Mouse (Mus musculus) urinary bladder, postnatal 0 days (tissue): ENCODE results near the gene Gm5796. TPM values are rescaled to one million over a fixed set of nuclear protein-coding genes. Genes with fewer than 3 reads are reported as not detected.

Source experiments
- polyA plus RNA-seq: library from polyadenylated mRNA; unstranded; fragments of >200 nt; fragmentation: Nextera tagmentation; extraction: Ambion mirVana; gene quantifications from 2 replicates; pipeline ENCODE4 v1.2.1, GENCODE M21; 2015

The Gm5796 gene
- polyA plus RNA-seq = 0.13 and 0.40 TPM in 2 replicates

DNA sequence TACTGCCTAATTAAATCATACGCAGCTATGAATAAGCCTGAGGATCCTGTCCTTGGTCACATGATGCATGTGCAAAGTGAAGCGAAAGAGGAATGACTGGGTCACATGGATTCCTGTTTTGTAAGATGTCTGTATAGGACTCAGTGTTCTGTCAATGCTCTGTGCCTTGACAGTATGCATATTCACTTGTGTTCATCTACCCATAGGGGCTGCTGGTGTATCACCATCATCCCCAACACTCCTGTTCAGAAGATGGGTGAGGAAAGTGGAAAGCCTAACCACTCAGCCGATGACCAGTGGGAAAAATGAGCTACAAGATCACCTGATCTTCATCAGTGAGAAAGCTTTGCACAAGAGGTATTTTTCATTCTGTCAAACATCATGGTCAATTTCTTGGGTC lies at the start of gene Gm5796:
Gene Gm5796 (plus strand): TSS at position 301 of the 400 bp plus-strand sequence.

DNA sequence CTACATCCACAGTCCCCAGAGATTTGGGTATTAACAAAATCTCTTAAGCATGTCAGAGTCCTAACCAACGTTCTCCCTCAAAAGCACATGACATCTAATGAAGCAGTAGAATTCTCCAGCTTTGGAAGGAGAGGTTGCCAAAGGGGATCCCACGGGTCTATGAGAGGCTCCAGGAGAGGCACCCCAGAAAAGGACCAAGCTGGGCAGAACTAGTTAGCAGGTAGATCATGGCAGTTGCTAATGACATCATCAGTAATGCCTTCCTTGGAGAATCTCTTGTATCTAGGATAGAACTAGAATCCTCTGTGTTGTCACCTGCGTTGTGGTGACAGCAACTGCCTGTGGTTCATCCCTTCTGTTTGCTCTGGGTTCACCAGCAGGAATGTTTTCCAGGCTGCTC lies 25.6 kb upstream of the Gm5796 start, which contains the start of gene Gm3099:
Gene Gm3099 (plus strand): TSS at position 301 of the 400 bp plus-strand sequence.

DNA sequence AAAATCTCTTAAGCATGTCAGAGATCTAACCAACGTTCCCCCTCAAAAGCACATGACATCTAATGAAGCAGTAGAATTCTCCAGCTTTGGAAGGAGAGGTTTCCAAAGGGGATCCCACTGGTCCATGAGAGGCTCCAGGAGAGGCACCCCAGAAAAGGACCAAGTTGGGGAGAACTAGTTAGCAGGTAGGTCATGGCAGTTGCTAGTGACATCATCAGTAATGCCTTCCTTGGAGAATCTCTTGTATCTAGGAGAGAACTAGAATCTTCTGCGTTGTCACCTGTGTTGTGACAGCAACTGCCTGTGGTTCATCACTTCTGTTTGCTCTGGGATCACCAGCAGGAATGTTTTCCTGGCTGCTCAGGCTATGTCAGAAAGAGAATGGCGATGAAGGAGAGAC lies 60.1 kb downstream of the Gm5796 start, which contains the start of gene Gm3115:
Gene Gm3115 (plus strand): TSS at position 301 of the 400 bp plus-strand sequence.

Other genes with a start within 250 kb of the Gm5796 start
- 0.25 and 0.26 TPM in 2 replicates for gene Gm3002, start 213.9 kb upstream of the Gm5796 start, polyA plus RNA-seq
- gene Gm3033, start 177.7 kb upstream of the Gm5796 start, polyA plus RNA-seq = not detected in 2 replicates
- not detected in 2 replicates for gene Gm2916, start 139.8 kb upstream of the Gm5796 start, polyA plus RNA-seq
- 0.13 TPM in 1 of 2 replicates, not detected in the other for gene Gm3029, start 92.2 kb upstream of the Gm5796 start, polyA plus RNA-seq
- 0.17 TPM in 1 of 2 replicates, not detected in the other for gene Gm3095, start 60.4 kb upstream of the Gm5796 start, polyA plus RNA-seq
- gene Gm3099, start 25.5 kb upstream of the Gm5796 start, polyA plus RNA-seq = not detected in 2 replicates
- gene Gm3115, start 60.2 kb downstream of the Gm5796 start, polyA plus RNA-seq = not detected in 2 replicates
- gene Gm8108, start 86.6 kb downstream of the Gm5796 start, polyA plus RNA-seq = 1.3 and 2.2 TPM in 2 replicates
- gene Gm3127, start 141.1 kb downstream of the Gm5796 start, polyA plus RNA-seq = not detected in 2 replicates
- not detected in 2 replicates for gene Gm2974, start 158.6 kb downstream of the Gm5796 start, polyA plus RNA-seq
- gene Gm3138, start 225.7 kb downstream of the Gm5796 start, polyA plus RNA-seq = not detected in 2 replicates